Mouse (Mus musculus) forebrain, embryonic 15.5 days (tissue): Measurements from ENCODE around the gene Olfr692. TPM values are rescaled to one million over a fixed set of nuclear protein-coding genes. Genes with fewer than 3 reads are reported as not detected.

Experiments
- ATAC-seq: fragments of 200-750 bp; cut with Nextera tagmentation; replicated peaks from 2 replicates; pipeline ENCODE4 v1.8.0; 2017; ENCODE audit warnings: mild to moderate bottlenecking, moderate TSS enrichment, moderate library complexity
- H3K27ac ChIP-seq: fragments of 300-500 bp; sonication (generic); replicated peaks from 2 replicates; pipeline ENCODE4 v1.5.1; 2015; ENCODE audit warnings: mild to moderate bottlenecking, inconsistent platforms
- H3K27me3 ChIP-seq: fragments of 300-500 bp; sonication (generic); 2 replicates; pipeline ENCODE4 v1.6.1; 2015; ENCODE audit warnings: inconsistent platforms
- H3K36me3 ChIP-seq: fragments of 300-500 bp; sonication (generic); 2 replicates; pipeline ENCODE4 v1.6.1; 2015; ENCODE audit warnings: mild to moderate bottlenecking, inconsistent platforms
- H3K4me1 ChIP-seq: fragments of 300-500 bp; sonication (generic); 2 replicates; pipeline ENCODE4 v1.6.1; 2015; ENCODE audit warnings: inconsistent platforms
- H3K4me2 ChIP-seq: fragments of 300-500 bp; sonication (generic); replicated peaks from 2 replicates; pipeline ENCODE4 v1.6.1; 2015; ENCODE audit warnings: mild to moderate bottlenecking, inconsistent platforms
- H3K4me3 ChIP-seq: fragments of 300-500 bp; sonication (generic); 2 replicates; pipeline ENCODE4 v1.5.1; 2015; ENCODE audit warnings: mild to moderate bottlenecking, inconsistent platforms
- H3K9ac ChIP-seq: fragments of 300-500 bp; sonication (generic); replicated peaks from 2 replicates; pipeline ENCODE4 v1.6.1; 2015; ENCODE audit warnings: mild to moderate bottlenecking, inconsistent platforms
- H3K9me3 ChIP-seq: fragments of 300-500 bp; sonication (generic); 2 replicates; pipeline ENCODE4 v1.6.1; 2016; ENCODE audit warnings: inconsistent platforms
- WGBS: fragments of 180-500 bp; shearing (Covaris S2); methylation state at CpG from one replicate; pipeline ENCODE4 v1.1.7; 2015; ENCODE audit warnings: mixed read lengths; 5-methylcytosine and 5-hydroxymethylcytosine counted together
- polyA plus RNA-seq: library from polyadenylated mRNA; unstranded; fragments of >200 nt; fragmentation: Nextera tagmentation; extraction: Ambion mirVana; gene quantifications from 2 replicates; pipeline ENCODE4 v1.2.1, GENCODE M21; 2015

Olfr692 gene
- polyA plus RNA-seq, 1 experiment from 2014 or later = not detected

DNA sequence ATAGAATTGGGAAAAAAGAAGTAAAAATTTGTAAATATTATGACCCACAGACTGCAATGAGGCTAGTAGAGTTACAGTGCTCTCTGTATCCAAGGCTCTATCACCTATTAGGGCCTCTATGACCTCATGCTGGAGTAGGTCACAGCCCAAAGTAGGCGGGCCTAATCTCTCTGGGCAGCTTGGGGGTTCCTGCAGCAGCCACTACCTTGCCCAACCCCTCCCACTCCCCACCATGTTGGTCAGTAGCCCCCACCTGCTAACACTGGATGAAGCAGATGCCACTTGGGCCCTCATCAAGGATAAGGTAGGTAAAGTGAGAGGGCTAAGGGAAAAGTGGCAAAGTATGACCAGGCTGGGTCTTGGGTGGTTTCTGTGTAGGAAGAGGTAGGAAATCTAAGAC is 6.8 kb downstream of the Olfr692 start, which contains the start of gene Gm5901:
Gm5901 (plus strand) TSS at position 173 of the 400 bp plus-strand sequence.
- Histone ChIP-seq H3K36me3 (peaks cover 39% of the 10 kb centered on the region), H3K27ac (no peak within 1 kb of the TSS), H3K9ac (no peak within 1 kb of the TSS), H3K27me3 (no peaks in the 10 kb centered on the region), H3K4me1 (no peaks in the 10 kb centered on the region), H3K4me3 (no peak within 1 kb of the TSS), H3K4me2 (no peak within 1 kb of the TSS), H3K9me3 (no peaks in the 10 kb centered on the region)
- 0 out of 2 replicates have a peak, but pooled peaks have one; percentile 16 for ATAC-seq
- WGBS = 100% methylated on average over 1 of the region's 1 CpGs

DNA sequence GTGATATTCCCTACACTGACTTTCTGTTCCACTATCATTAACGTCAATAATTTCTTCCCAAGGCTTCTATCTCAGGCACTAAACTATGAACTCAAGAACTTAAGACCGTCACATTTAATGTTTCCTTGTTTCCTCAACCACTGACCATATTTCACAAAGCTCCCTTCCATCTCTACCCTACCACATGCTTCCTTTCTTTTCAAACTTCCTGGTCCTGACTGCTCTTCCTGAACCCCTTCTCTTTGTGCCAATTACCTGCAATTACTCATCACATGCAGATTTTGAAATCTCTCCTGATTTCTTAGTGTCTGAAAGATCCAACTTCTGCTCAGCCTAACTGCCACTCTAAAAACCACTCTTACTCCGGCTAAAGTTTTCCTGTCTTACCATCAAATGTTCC is 12.3 kb downstream of the Olfr692 start:
- H3K4me2 ChIP-seq = no peak overlapping the region
- ATAC-seq = no peak
- H3K4me3 ChIP-seq = no peak overlapping the region
- no peaks in the 10 kb centered on the region for H3K27me3 ChIP-seq
- H3K9me3 ChIP-seq = no peaks in the 10 kb centered on the region
- H3K27ac ChIP-seq = no peak overlapping the region
- peaks cover 81% of the 10 kb centered on the region for H3K36me3 ChIP-seq
- H3K9ac ChIP-seq = no peak overlapping the region
- H3K4me1 ChIP-seq = no peaks in the 10 kb centered on the region
- WGBS = 98% methylated on average over 3 of the region's 3 CpGs

DNA sequence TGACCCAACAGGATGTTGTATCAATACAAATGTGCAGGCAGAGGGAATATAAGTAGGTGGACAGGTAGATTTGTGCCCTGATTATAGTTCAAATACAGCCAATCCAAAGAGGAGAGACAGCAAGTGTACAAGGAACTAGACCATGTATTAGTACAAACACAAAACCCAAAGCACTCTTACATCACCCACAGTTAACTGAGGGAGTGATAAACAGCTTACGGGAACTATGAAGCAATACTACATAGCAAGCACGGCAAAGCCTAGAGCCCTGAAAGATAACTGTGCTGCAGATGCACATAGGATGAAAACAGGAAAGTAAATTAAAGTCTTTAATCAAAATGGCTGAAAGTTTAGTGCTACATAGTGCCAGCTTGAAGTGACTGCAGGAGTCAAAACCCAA is 19.7 kb downstream of the Olfr692 start:
- Histone ChIP-seq H3K4me2 (no peak overlapping the region), H3K27me3 (no peaks in the 10 kb centered on the region)
- 96% methylated on average over 2 of the region's 2 CpGs for WGBS

DNA sequence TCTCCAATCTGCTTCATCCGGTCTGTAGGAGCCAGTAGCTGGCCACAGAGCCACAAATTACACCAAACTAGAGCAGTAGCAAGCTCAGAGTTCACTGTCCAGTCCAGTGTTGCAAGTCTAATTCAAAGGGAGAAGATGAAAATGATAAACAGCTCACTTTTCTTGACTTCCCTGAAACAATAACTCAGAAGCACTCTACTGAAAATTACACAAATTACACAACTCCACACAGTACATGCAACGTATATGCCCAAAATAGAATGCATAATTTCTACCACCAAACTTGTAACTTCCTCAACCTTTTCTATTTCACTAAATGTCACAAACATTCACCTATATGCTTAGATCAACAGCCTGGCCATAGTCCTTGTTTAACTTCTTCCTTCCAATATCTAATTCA is 22.2 kb downstream of the Olfr692 start:
- WGBS = 93% methylated on average over 2 of the region's 2 CpGs
- H3K27ac ChIP-seq = no peak overlapping the region
- H3K9ac ChIP-seq = no peak overlapping the region
- peaks cover 48% of the 10 kb centered on the region for H3K36me3 ChIP-seq
- ATAC-seq = no peak
- H3K4me2 ChIP-seq = no peak overlapping the region
- 0 out of 2 replicates have a peak, but pooled peaks cover 5% of the 10 kb centered on the region for H3K4me1 ChIP-seq
- no peaks in the 10 kb centered on the region for H3K27me3 ChIP-seq
- no peaks in the 10 kb centered on the region for H3K9me3 ChIP-seq
- no peak overlapping the region for H3K4me3 ChIP-seq

More for the DNA sequence above, 19.7 kb downstream of the Olfr692 start:
- no peak for ATAC-seq
- Histone ChIP-seq H3K9me3 (no peaks in the 10 kb centered on the region), H3K4me3 (no peak overlapping the region), H3K4me1 (no peaks in the 10 kb centered on the region), H3K9ac (no peak overlapping the region), H3K27ac (no peak overlapping the region), H3K36me3 (peaks cover 74% of the 10 kb centered on the region)

DNA sequence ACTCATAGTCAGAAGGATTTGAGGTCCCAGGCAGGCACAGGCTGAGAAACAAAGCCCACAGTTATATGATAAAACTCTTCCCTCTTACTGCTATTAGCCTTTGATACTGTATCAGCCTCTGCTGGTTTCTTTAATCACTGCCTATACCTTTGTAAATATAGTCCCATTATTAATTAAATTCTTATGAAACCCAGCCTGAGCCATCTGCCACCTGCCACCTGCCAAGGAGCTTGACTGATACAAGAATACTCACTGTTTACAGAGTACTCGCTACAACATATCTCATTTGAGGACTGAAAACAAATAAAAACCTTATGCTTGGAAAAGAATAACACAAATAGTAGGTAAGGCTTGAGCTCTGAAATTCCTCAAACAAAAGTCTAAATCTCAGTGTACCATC is 26.6 kb downstream of the Olfr692 start:
- Histone ChIP-seq H3K27ac (no peak overlapping the region), H3K4me3 (no peak overlapping the region), H3K9ac (no peak overlapping the region), H3K9me3 (no peaks in the 10 kb centered on the region), H3K4me2 (no peak overlapping the region), H3K4me1 (peaks cover 22% of the 10 kb centered on the region), H3K27me3 (no peaks in the 10 kb centered on the region), H3K36me3 (peaks cover 10% of the 10 kb centered on the region)
- no peak for ATAC-seq
- WGBS = 71% methylated on average over 1 of the region's 1 CpGs

DNA sequence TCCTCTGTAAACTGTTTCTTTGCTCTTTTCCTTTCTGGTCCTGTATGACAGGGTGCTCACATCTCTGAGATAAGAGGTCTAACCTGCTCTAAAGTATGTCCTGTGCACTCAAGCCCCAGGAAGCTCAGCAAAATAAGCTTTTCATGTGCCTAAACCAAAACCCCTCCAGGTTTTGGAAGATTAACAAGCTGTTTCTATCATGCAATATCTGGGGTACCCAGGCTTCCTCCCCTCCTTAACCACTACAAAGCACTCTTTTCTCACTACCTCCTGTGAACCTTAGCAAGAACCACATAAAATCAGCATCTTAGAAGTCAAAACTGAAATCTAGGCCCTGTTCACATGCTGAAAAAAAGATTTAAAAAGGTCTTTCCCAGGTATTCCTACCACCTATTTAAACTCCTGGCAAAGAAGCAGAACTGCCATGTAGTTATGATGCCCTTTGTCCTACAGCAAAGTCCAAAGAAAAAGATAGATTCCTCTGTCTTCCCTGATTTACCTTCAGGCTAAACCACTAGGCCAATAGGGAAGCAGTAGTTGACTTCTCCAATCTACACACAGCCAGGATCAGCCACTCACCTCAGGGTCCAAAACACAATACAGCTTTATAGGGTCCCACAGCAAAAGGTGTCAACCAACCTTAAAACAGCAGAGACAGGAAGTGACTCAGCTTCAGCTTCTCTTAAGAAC is 27.2 kb downstream of the Olfr692 start:
- Histone ChIP-seq H3K4me1 (peaks cover 22% of the 10 kb centered on the region), H3K4me2 (no peak overlapping the region), H3K9ac (no peak overlapping the region), H3K9me3 (no peaks in the 10 kb centered on the region), H3K4me3 (no peak overlapping the region), H3K36me3 (0 out of 2 replicates have a peak, but pooled peaks cover 4% of the 10 kb centered on the region), H3K27ac (no peak overlapping the region), H3K27me3 (no peaks in the 10 kb centered on the region)
- ATAC-seq = no peak

DNA sequence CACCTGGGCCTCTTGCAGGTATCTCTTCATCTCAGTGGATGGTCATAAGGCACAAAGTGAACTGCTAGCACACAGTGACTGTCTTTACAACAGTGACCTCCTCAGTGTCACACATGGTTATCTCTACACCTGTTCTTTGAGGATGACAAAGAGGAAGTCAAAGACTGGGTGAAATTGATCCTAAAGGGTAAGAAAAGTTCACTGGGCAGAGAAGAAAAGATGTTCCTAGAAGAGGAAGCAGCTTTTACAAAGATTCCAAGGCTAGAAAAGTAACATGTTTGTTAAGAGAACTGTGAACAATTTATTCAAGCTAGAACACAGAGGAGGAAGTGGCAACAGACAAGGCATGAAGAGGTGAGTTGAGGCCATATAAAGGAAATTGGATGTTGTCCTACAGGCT is 28.1 kb downstream of the Olfr692 start:
- Histone ChIP-seq H3K4me1 (peaks cover 28% of the 10 kb centered on the region), H3K27ac (no peak overlapping the region), H3K27me3 (no peaks in the 10 kb centered on the region), H3K4me2 (no peak overlapping the region), H3K9ac (no peak overlapping the region), H3K36me3 (0 out of 2 replicates have a peak, but pooled peaks cover 4% of the 10 kb centered on the region), H3K4me3 (no peak overlapping the region), H3K9me3 (no peaks in the 10 kb centered on the region)
- no peak for ATAC-seq

DNA sequence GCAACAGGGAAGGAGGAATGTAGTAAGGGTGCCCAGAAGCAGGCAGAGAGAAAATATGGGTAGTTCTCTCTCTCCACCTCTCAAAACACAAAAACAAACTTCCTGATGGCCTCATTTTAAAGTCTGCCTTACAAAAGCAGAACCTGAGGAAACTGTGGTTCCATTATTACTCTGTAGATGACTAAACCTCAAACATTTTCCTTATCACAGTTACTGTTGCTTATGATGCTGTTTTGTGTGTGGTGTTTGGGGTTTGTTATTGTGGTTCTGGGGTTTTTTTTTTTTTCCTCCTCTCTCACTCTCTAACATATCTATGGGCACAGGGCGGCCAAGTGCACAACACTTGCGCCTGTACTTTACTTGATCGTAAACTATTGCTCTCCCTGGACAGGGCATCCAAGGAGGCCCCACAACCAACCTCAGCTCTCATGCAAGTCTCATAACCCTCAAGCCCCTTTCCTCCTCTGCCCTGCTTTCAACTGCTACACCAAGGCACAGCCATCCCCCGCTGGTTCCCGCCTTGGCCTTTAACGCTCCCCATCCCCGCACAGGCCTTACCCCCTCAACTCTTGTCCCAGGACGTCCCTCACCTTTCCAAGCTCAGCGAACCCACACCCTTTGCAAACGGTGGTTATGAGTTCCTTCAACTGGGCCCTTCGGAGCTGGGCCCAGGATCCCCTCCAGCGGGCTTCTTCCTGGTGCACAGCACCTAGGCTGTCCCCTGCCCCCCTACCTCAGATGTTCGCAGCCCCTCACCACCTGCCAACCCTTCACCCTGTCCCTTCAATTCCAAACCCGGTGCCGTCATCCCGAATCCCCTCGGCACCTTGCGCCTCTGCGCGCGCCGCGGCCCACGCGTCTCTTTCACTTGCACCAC is 31.3 kb downstream of the Olfr692 start:
- peak; percentile 70 for ATAC-seq
- H3K9ac ChIP-seq = peak overlapping the region; percentile 90
- peak overlapping the region; percentile 70 for H3K4me2 ChIP-seq
- peaks cover 28% of the 10 kb centered on the region for H3K4me1 ChIP-seq
- no peaks in the 10 kb centered on the region for H3K27me3 ChIP-seq
- H3K4me3 ChIP-seq = peak overlapping the region; percentile 86
- no peaks in the 10 kb centered on the region for H3K36me3 ChIP-seq
- H3K9me3 ChIP-seq = no peaks in the 10 kb centered on the region
- H3K27ac ChIP-seq = peak overlapping the region; percentile 70
- 1% methylated on average over 25 of the region's 25 CpGs for WGBS

DNA sequence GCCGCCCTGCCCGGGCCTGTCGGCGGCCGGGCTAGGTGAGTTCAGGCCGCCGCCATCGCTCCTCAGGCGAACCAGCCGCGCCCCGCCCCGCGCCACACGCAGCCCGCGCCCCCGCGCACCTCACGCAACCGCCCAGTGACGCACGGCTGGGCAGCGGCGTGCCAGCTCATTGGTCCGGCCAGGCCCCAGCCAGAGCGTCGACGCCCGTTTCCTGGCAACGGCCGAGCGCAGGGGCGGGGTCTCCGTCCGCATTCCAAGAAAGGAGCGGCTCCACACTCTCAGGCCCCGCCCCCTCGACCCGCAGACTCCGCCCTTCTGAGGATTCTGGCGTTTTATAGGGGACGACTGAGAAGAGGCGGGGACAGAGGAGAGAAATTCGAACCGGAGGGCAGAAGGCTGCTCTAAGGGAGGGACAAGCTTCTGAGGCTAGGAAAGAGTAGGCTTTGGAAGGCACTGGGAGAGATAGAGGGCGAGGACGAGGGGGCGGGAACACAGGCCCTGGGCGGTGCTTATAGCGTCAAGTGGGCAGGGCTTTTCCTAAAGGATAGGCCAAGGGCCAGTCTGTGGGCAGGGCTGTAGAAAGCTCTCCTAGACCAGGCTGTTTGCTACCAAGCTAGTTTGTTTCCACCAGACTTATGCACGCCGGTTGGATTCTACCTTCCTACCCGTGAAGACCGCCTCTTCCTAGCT is 32.0 kb downstream of the Olfr692 start, which contains the start of gene Fam160a2:
Fam160a2 (minus strand) TSS at position 120 of the 690 bp plus-strand sequence.
- WGBS = 1% methylated on average over 51 of the region's 55 CpGs
- peak; percentile 98 for ATAC-seq
- Histone ChIP-seq H3K9ac (peak within 1 kb of the TSS; percentile 90), H3K4me2 (peak within 1 kb of the TSS; percentile 70), H3K27me3 (no peaks in the 10 kb centered on the region), H3K4me1 (peaks cover 23% of the 10 kb centered on the region), H3K27ac (peak within 1 kb of the TSS; percentile 82), H3K9me3 (no peaks in the 10 kb centered on the region), H3K4me3 (peak within 1 kb of the TSS; percentile 86), H3K36me3 (no peaks in the 10 kb centered on the region)

DNA sequence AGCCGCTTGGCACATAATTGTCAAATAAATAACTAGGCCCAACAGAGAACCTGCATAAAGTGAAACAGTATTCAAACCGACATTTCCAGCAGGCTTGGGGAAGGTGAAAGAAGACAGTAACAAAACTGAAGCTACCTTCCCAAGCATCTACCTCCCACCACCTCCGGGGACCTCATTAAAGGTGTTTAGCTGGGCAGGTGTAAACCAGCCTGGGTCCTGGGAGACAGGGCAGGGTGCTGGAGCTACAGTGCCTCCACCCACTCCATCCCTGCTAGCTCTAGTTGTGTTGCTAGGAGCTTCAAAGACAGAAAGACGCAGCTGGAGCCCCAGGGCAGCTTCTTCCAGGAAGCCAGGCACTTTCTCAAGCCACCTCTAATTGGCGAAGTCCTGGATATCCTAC is 36.2 kb downstream of the Olfr692 start, which contains the start of gene Cnga4:
Cnga4 (plus strand) TSS at position 301 of the 400 bp plus-strand sequence.
- no peaks in the 10 kb centered on the region for H3K36me3 ChIP-seq
- H3K9me3 ChIP-seq = no peaks in the 10 kb centered on the region
- H3K4me1 ChIP-seq = peaks cover 7% of the 10 kb centered on the region
- no peak for ATAC-seq
- no peak within 1 kb of the TSS for H3K9ac ChIP-seq
- no peak within 1 kb of the TSS for H3K27ac ChIP-seq
- H3K27me3 ChIP-seq = no peaks in the 10 kb centered on the region
- no peak within 1 kb of the TSS for H3K4me2 ChIP-seq
- H3K4me3 ChIP-seq = no peak within 1 kb of the TSS
- 81% methylated on average over 5 of the region's 5 CpGs for WGBS

DNA sequence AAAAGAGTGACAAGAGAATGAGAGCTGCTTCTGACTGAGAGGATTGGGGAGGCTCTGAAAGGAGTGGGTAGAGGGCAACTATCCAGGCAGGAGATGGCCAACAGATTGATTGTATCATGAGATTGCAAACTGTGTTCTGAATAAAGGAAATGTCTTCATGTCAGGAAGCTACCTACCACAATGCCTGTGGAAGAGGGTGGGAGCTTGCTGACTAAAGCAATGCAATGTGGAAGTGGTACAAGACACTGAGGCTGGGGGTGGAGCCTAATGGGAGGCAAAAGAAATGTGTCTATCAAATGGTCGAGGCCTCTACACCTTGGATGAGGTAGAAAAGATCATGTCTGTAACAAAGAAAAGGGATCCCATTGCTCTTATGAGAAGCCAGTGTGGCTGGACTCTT is 38.3 kb downstream of the Olfr692 start:
- H3K36me3 ChIP-seq = no peaks in the 10 kb centered on the region
- no peak for ATAC-seq
- H3K9me3 ChIP-seq = no peaks in the 10 kb centered on the region
- no peak overlapping the region for H3K4me3 ChIP-seq
- H3K4me1 ChIP-seq = no peaks in the 10 kb centered on the region
- H3K27me3 ChIP-seq = no peaks in the 10 kb centered on the region
- no peak overlapping the region for H3K27ac ChIP-seq
- H3K4me2 ChIP-seq = no peak overlapping the region
- 70% methylated on average over 1 of the region's 1 CpGs for WGBS
- no peak overlapping the region for H3K9ac ChIP-seq
